Mouse (Mus musculus) fat pad, adult 2 months (tissue): ENCODE measurements around the gene Tyrobp.

Experiments used
- DNase-seq: peaks from one replicate; pipeline ENCODE4 v3.0.0-alpha.2; 2011; ENCODE audit warnings: low read depth, low spot score; ENCODE audit errors: extremely low read depth

Tyrobp gene

DNA sequence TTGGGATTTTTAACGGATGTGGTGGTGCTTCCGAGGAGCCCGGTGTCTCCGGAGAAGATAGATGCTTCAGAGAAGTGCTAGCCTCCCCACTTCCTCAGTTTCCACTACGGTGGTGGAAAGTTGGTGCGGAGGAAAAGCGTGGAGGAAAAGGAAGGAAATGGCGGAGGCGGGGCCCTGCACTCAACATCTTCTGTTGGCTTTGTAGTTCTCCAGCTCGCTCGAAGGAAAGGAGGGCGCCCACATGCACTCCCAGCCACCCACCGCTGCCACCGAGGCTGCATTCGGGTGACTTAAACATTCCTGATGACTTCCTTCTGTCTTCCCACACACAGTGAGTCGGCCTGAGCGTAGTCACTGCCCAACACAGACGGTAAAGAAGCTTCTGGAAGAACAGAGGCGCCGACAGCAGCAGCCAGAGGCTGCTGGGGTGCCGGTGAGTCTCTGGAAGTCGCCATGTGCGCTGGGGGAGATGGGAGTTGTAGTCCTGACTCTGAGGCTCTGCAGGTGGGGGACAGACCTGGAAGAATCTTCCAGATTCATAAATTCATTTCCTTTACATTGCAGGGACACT is 9.6 kb downstream of the Tyrobp start:
- no peak for DNase-seq

GRCm38 (mm10) chr7:30429327-30429726 is 15.8 kb downstream of the Tyrobp start:
- DNase-seq, result no peak

GRCm38 (mm10) chr7:30430191-30430590 is 16.6 kb downstream of the Tyrobp start:
- DNase-seq, result no peak

- no peak for DNase-seq
Observed at GRCm38 (mm10) chr7:30431793-30432192, 18.2 kb downstream of the Tyrobp start.

- DNase-seq, result no peak
Observed at GRCm38 (mm10) chr7:30434238-30434637, 20.7 kb downstream of the Tyrobp start.

DNA sequence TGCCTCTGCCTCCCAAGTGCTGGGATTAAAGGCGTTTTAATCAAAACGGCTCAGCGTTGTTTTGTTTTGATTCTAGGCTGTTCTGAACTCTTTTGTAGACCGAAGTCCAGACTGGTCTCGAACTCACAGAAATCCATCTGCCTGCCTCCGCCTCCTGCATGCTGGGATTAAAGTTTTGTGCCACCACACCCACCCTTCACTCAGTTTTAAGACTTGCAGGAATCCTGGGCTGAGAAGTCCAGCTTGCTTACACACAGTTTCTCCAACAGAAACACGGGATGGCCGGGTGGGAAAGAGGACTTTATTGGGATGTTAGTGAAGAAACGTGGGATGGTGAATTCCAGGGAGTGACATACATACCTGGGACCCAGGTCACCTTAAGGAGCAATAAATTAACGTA is 21.1 kb downstream of the Tyrobp start:
- DNase-seq, result no peak

DNA sequence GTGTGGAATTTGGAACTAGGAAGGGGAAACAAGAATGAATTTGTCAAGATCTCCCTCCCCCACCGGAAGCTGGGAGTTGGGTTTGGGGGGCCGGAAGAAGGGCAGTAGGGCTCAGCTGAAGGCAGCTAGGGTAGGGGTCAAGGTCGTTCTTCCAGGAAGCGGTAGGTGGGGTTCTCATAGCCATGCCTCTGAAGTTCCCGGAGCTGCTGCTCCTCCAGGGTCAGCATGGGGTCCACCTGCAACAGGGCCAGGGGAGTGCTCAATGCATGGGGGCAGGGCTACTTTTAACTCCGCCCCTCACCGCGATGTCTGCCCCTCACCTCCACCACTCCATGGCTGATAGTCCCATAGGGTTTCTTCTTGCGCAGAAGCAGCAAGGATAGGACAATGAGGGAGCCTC is 21.6 kb downstream of the Tyrobp start:
- no peak for DNase-seq

DNA sequence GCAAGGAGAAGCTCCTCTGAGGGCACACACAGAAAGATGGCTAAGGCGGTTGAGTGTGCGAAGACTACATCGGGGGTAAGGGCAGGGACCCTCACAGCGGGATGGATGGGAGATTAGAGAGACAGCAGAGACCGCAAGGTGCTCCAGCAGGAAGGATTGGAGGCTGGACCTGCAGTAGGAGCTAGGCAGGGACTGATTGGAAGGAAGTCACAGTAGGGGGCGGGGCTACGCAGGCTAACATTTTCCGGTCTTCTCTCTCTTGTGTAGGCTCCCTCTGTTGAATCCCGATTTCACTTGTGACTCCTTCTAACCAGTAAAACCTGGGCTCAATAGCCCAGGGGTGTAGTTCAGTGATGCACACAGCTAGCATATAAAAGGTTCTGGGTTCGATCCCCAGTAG is 23.3 kb downstream of the Tyrobp start:
- DNase-seq, result no peak

- DNase-seq, result no peak
Observed at GRCm38 (mm10) chr7:30439734-30440133, 26.2 kb downstream of the Tyrobp start.

- no peak for DNase-seq
Observed at GRCm38 (mm10) chr7:30440697-30441096, 27.1 kb downstream of the Tyrobp start.

GRCm38 (mm10) chr7:30443696-30444095 is 30.1 kb downstream of the Tyrobp start:
- DNase-seq, result no peak

GRCm38 (mm10) chr7:30444154-30444970 is 30.8 kb downstream of the Tyrobp start:
- no peak for DNase-seq

DNA sequence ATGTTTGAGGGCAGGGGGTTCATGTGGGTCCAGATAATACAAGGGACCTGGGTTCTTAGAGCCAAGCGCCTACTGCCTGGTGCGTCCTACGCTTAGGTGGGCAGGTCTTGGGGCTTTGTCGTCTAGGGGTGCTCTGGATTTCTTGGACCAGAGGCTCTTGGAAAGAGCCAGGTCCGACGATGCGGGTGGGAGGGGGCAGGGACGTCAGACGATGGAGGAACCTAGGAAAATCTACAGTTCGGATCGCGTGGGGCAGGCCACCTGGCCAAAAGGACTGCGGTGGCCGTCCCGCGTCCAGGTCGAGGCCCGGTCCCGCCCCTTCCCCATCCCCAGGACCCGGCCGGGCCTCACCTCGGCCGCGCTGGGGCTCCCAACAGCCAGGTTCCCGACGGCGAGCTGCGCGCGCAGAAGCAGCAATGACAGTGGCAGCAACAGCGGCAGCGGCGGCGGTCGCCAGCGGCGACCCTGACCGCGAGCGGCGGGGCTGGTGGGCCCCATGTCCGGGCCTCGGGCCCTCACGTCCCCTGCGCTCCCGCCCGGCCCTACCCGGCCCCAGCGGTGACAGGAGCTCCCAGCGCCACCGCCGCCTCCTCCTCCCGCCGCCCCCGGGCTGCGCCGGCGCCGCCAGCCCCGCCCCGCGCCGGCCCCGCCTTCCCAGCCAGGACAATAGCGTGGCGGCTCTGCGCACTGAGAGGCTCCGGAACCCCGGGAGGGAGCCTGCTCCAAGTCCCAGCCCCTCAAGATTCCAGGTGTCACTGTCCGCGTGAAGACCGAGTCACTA is 31.6 kb downstream of the Tyrobp start, which contains the start of gene Aplp1:
Gene Aplp1, minus strand, starts transcription at position 565 of the 781 bp plus-strand sequence.
- no peak for DNase-seq

- no peak for DNase-seq
Observed at GRCm38 (mm10) chr7:30450241-30450640, 36.7 kb downstream of the Tyrobp start.

GRCm38 (mm10) chr7:30453327-30453726 is 39.8 kb downstream of the Tyrobp start:
- DNase-seq, result no peak

DNA sequence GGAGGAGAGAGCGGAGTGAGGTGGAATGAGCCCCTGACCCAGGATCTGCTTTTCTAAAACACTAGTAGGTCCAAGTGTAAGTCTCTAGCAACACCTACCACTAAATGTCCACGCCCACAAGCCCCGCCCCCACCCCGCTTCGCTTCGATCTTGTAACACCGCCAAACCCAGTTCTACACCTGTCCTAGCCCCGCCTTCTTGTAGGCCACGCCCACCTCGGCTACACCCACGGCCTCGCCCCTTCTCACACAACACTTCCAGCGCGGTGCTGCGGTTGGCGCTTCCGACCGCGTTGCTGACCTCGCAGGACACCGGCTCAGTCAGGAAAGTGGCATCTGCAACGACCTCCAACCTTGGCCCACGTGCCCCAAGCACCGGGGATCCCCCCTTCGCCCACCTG is 40.2 kb downstream of the Tyrobp start:
- no peak for DNase-seq

DNA sequence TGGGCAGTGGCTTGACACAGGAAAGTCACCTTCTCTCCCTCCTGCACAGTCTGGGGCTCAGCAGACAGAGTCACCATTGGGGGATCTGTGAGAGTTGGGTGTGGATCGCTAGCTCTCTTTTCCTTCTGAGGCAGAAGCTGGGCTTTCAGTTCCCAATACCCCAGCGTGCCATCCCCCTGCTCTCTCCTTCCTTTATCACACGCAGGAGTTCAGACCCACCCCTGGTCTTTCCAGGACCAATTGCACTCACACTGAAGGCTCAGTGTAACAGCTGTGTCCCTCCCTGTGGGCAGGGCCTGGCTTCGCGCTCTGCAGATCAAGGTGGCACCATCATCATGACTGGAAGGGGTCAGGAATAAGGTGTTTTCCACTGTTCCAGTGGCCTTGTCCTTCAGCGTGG is 40.7 kb downstream of the Tyrobp start:
- no peak for DNase-seq

DNA sequence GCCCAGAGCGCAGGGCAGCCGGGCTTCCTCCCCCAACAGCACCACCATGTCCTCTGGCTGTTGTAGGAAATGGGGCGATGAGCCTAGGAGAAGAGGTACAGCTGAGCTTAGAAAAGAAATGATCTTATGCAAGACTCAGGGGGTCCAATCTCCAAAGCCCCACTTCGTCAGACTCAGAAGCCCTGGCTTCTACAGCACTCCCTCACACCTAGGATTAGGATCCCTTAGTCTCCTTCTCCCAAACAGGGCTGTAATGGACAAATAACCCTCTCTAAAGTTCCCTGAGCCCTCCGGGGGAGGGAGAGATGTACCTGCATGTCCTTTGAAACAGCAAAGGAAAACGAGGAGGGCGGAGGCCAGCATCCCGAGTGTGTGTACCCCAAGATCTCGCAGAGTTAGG is 42.9 kb downstream of the Tyrobp start:
- no peak for DNase-seq

GRCm38 (mm10) chr7:30456911-30457628 is 43.5 kb downstream of the Tyrobp start:
- DNase-seq, result no peak

- no peak for DNase-seq
Observed at GRCm38 (mm10) chr7:30457629-30458330, 44.2 kb downstream of the Tyrobp start, which contains the start of the genes Kirrel2 and Nphs1. TSS of gene Kirrel2 (minus strand) at chr7:30457690. TSS of gene Nphs1 (plus strand) at chr7:30458315.
